Mouse (Mus musculus) forebrain, postnatal 0 days (tissue): ENCODE measurements around the gene Rasgef1b. TPM values are rescaled to one million over a fixed set of nuclear protein-coding genes. Genes with fewer than 3 reads are reported as not detected.
A peak's percentile ranks its signal among the peaks of the same experiment; 100 is the strongest.

ENCODE experiments used
- ATAC-seq: fragments of 200-750 bp; cut with Nextera tagmentation; 2 replicates; pipeline ENCODE4 v1.8.0; 2017; ENCODE audit warnings: mild to moderate bottlenecking, moderate library complexity
- DNase-seq: peaks from one replicate; pipeline ENCODE4 v3.0.0-alpha.2; 2015
- H3K27ac ChIP-seq: fragments of 300-500 bp; sonication (generic); 2 replicates; pipeline ENCODE4 v1.5.1; 2014; ENCODE audit warnings: low read depth, mild to moderate bottlenecking, antibody characterized with exemption, low read length, moderate library complexity, mixed read lengths
- H3K27me3 ChIP-seq: fragments of 300-500 bp; sonication (generic); 2 replicates; pipeline ENCODE4 v1.6.1; 2014; ENCODE audit warnings: mild to moderate bottlenecking, low read length, mixed read lengths; ENCODE audit not compliant: insufficient read depth
- H3K36me3 ChIP-seq: fragments of 300-500 bp; sonication (generic); 2 replicates; pipeline ENCODE4 v1.6.1; 2014; ENCODE audit warnings: mild to moderate bottlenecking, moderate library complexity; ENCODE audit not compliant: insufficient read depth
- H3K4me1 ChIP-seq: fragments of 300-500 bp; sonication (generic); 2 replicates; pipeline ENCODE4 v1.6.1; 2014; ENCODE audit warnings: antibody characterized with exemption; ENCODE audit not compliant: insufficient read depth
- H3K4me2 ChIP-seq: fragments of 300-500 bp; sonication (generic); 2 replicates; pipeline ENCODE4 v1.6.1; 2014; ENCODE audit warnings: low read depth, mild to moderate bottlenecking, moderate library complexity
- H3K4me3 ChIP-seq: fragments of 300-500 bp; sonication (generic); 2 replicates; pipeline ENCODE4 v1.5.1; 2014; ENCODE audit warnings: low read depth, low read length, mixed read lengths
- H3K9ac ChIP-seq: fragments of 300-500 bp; sonication (generic); 2 replicates; pipeline ENCODE4 v1.6.1; 2014; ENCODE audit warnings: mild to moderate bottlenecking
- H3K9me3 ChIP-seq: fragments of 300-500 bp; sonication (generic); 2 replicates; pipeline ENCODE4 v1.6.1; 2016; ENCODE audit warnings: low read length
- CTCF ChIP-seq: sonication (generic); IDR thresholded peaks from 2 replicates; pipeline ENCODE4 v1.5.1; 2016; ENCODE audit warnings: antibody characterized with exemption, control low read depth, low read depth
- WGBS: fragments of 180-500 bp; shearing (Covaris S2); extraction: QIAGEN DNeasy Blood & Tissue Kit; methylation state at CpG from one replicate; pipeline ENCODE4 v1.1.7; 2014; 5-methylcytosine and 5-hydroxymethylcytosine counted together
- polyA plus RNA-seq: library from polyadenylated mRNA; unstranded; fragments of >200 nt; fragmentation: Nextera tagmentation; extraction: Ambion mirVana; gene quantifications from 2 replicates; pipeline ENCODE4 v1.2.1, GENCODE M21; 2015
- total RNA-seq: library from RNA; depleted of rRNA; stranded (reverse); fragments of >200 nt; gene quantifications from 2 replicates; pipeline ENCODE4 v1.2.3, GENCODE M21; 2014

The Rasgef1b gene
- total and polyA plus RNA-seq, 2 experiments from 2014 or later: 49.6 to 51.0 TPM

GRCm38 (mm10) chr5:99711947-99712346, 16.9 kb downstream of the Rasgef1b start:
- no peak for ATAC-seq
- DNase-seq: no peak
- Histone ChIP-seq H3K36me3 (no peaks in the 10 kb centered on the region), H3K27me3 (no peaks in the 10 kb centered on the region), H3K4me2 (no peak overlapping the region), H3K4me3 (no peak overlapping the region), H3K9ac (no peak overlapping the region), H3K9me3 (no peaks in the 10 kb centered on the region), H3K4me1 (peaks cover 8% of the 10 kb centered on the region; the same call in 1 of the 2 replicates), H3K27ac (no peak overlapping the region)
- 80% methylated on average over 2 of the region's 2 CpGs for WGBS
- TF ChIP-seq CTCF: no peak

DNA sequence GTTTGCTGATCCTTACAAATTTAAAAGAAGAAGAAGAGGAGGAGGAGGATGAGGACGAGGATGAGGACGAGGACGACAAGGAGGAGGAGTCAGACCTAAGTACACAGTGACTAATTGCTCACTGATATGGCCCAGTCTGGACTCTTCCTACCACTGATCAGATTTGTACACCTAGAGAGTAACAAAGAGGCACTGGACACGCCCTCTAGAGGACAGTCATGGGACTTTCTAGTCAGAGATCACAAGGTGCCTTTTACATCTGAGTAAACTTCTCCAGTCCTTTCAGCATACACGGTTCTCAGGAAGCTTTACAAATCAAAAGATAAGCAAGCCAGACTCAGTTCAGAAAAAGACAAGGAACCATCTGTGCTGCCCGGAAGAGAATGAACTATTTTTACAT, 20.2 kb downstream of the Rasgef1b start:
- no peaks in the 10 kb centered on the region for H3K4me1 ChIP-seq
- DNase-seq: peak; percentile 43
- H3K4me2 ChIP-seq: no peak overlapping the region
- 38% methylated on average over 6 of the region's 6 CpGs for WGBS
- no peak overlapping the region for H3K27ac ChIP-seq
- no peak overlapping the region for H3K9ac ChIP-seq
- no peaks in the 10 kb centered on the region for H3K36me3 ChIP-seq
- peak; percentile 57 for TF ChIP-seq CTCF
- no peaks in the 10 kb centered on the region for H3K27me3 ChIP-seq
- H3K9me3 ChIP-seq: no peaks in the 10 kb centered on the region
- no peak; the same call in 1 of the 2 replicates for ATAC-seq
- H3K4me3 ChIP-seq: no peak overlapping the region

DNA sequence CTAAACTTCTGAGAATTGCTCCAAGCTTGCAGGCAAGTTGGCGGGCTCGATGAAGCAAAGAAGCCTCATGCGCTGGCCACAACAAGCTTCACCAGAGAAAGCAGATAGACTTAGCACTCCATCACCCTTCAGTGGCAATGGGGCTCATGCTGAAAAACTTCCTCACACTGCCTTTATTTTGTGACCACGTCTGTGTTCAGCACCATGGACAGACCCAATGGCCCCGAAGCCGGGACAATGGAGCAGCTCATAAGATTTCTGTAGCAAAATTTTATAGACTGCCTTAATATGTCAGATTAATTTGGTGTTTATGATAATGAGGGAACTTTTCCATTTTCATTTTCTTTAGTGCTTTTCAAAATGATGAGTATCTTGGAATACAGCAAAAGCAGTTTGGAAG, 21.6 kb downstream of the Rasgef1b start:
- ATAC-seq (no peak), DNase-seq (no peak)
- no peak for TF ChIP-seq CTCF
- 42% methylated on average over 6 of the region's 6 CpGs for WGBS
- no peaks in the 10 kb centered on the region for H3K36me3 ChIP-seq
- no peak overlapping the region for H3K4me2 ChIP-seq
- no peaks in the 10 kb centered on the region for H3K9me3 ChIP-seq
- H3K27me3 ChIP-seq: no peaks in the 10 kb centered on the region
- no peak overlapping the region for H3K27ac ChIP-seq
- no peak overlapping the region for H3K4me3 ChIP-seq
- H3K4me1 ChIP-seq: no peaks in the 10 kb centered on the region
- no peak overlapping the region for H3K9ac ChIP-seq

GRCm38 (mm10) chr5:99701811-99702210, 27.1 kb downstream of the Rasgef1b start:
- no peak for ATAC-seq
- no peak for TF ChIP-seq CTCF

DNA sequence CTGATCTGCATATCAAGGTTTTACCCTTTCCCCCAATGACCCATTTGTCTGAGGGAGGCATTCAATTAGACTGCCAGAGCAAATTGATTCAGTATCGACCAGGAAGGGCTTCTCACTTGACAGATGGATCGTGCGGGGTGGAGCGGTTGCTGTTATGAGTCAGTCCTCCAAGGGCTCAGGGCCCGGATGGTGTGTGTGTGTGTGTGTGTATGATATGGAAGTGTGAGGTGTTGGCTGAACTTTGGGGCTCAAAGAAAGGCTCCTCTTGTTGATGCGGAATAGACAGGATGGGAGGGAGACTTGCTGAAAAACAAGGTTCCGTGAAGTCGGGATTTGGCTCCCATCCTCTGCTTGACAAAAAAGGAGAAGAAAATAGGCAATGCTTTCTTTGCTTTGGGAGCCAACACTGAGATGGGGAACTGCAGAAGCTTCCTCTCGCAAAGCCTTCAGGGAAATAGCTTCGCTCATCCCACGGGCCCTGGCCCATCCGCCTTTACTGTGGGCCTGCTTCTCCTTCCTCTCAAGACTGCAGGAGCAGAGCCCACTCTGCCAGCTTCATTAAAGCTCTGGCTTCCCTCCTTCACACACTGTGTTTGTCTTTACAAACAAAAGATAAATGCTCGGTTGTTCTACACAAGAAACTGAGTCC, 34.0 kb downstream of the Rasgef1b start:
- 54% methylated on average over 13 of the region's 13 CpGs for WGBS
- Histone ChIP-seq H3K9me3 (no peaks in the 10 kb centered on the region), H3K36me3 (no peaks in the 10 kb centered on the region), H3K4me3 (no peak overlapping the region), H3K27ac (no peak overlapping the region; the same call in 1 of the 2 replicates), H3K9ac (no peak overlapping the region), H3K27me3 (no peaks in the 10 kb centered on the region), H3K4me2 (no peak overlapping the region), H3K4me1 (no peaks in the 10 kb centered on the region)
- DNase-seq (peak; percentile 37), ATAC-seq (peak; percentile 77)
- TF ChIP-seq CTCF: no peak

More at GRCm38 (mm10) chr5:99701811-99702210, 27.1 kb downstream of the Rasgef1b start:
- DNase-seq: no peak
- no peak overlapping the region for H3K4me2 ChIP-seq
- H3K27ac ChIP-seq: no peak overlapping the region
- H3K4me3 ChIP-seq: no peak overlapping the region
- no peaks in the 10 kb centered on the region for H3K4me1 ChIP-seq
- no peak overlapping the region for H3K9ac ChIP-seq
- WGBS: 87% methylated on average over 5 of the region's 5 CpGs
- no peaks in the 10 kb centered on the region for H3K36me3 ChIP-seq
- H3K9me3 ChIP-seq: no peaks in the 10 kb centered on the region
- H3K27me3 ChIP-seq: no peaks in the 10 kb centered on the region

GRCm38 (mm10) chr5:99689909-99690308, 39.0 kb downstream of the Rasgef1b start:
- Histone ChIP-seq H3K4me1 (no peaks in the 10 kb centered on the region), H3K4me2 (no peak overlapping the region), H3K27me3 (no peaks in the 10 kb centered on the region), H3K36me3 (no peaks in the 10 kb centered on the region), H3K9ac (no peak overlapping the region), H3K27ac (no peak overlapping the region), H3K4me3 (no peak overlapping the region), H3K9me3 (no peaks in the 10 kb centered on the region)
- no peak for ATAC-seq
- TF ChIP-seq CTCF: no peak
- WGBS: 81% methylated on average over 7 of the region's 7 CpGs
- DNase-seq: no peak

DNA sequence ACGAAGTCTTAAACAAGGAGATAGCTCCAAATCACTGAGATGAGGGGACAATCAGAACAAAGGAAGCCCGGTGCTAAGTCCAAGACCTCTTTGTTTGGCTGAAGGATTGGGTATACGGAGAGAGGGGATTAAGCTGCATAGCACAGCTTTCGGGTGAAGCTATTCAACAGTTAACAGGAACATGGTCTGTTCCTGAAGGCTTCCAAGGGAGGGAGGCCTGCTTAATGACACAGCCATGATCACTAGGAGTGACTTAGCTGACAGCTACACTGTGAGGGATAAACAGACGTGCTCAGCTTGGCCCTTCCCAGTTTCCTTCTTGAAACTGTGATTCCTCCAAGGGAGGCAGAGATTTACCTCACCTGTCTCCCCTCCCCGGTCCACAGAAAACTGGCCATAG, 41.0 kb downstream of the Rasgef1b start:
- Histone ChIP-seq H3K27ac (no peak overlapping the region), H3K9me3 (no peaks in the 10 kb centered on the region), H3K36me3 (no peaks in the 10 kb centered on the region), H3K4me3 (no peak overlapping the region), H3K9ac (no peak overlapping the region), H3K4me1 (no peaks in the 10 kb centered on the region), H3K4me2 (no peak overlapping the region), H3K27me3 (no peaks in the 10 kb centered on the region)
- no peak for DNase-seq
- TF ChIP-seq CTCF: no peak
- no peak for ATAC-seq
- WGBS: 14% methylated on average over 6 of the region's 6 CpGs
